Mouse (Mus musculus) liver, adult 2 months (tissue): ENCODE results near the gene C530008M17Rik.

Experiments
- CTCF ChIP-seq: fragments of 200-500 bp; IDR thresholded peaks from 2 replicates; pipeline ENCODE4 v1.5.1; 2011; ENCODE audit warnings: low read depth, low read length, control low read depth
- POLR2A ChIP-seq: fragments of 200-500 bp; IDR thresholded peaks from 2 replicates; pipeline ENCODE4 v1.6.1; 2011; ENCODE audit warnings: low read length, control low read depth; ENCODE audit not compliant: insufficient read depth; ENCODE audit errors: extremely low read depth

DNA sequence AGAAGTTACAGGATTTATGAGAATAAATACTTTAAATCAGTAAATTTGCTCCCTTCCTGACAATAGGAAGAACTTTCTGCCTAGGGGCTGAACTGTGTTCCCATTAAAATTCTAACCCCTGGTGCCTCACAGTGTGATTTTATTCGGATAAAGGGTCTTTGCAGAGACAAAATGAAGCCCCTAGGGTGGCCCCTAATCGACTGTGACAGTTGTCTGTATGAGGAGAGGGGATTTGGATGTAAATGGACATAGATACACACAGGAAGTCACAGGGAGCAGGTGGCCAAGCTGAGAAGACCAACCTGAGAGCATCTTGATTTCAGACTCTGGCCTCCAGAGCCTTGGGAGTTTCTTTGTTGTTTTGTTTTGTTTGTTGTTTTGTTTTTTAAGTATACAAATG, 41.9 kb downstream of the C530008M17Rik start:
- TF ChIP-seq POLR2A (no peak), CTCF (no peak)
